Mouse (Mus musculus) ES-Bruce4 (cell line): Measurements from ENCODE around the gene Gm17617. TPM values are rescaled to one million over a fixed set of nuclear protein-coding genes. Genes with fewer than 3 reads are reported as not detected.

Source experiments
- H3K27ac ChIP-seq: 2 replicates; pipeline ENCODE4 v1.5.1; 2012; ENCODE audit warnings: low read length, inconsistent platforms; ENCODE audit not compliant: insufficient read depth
- H3K27me3 ChIP-seq: 2 replicates; pipeline ENCODE4 v1.6.1; 2012; ENCODE audit warnings: mild to moderate bottlenecking, low read length, inconsistent platforms; ENCODE audit not compliant: control insufficient read depth, poor library complexity, insufficient read depth, severe bottlenecking
- H3K36me3 ChIP-seq: 2 replicates; pipeline ENCODE4 v1.6.1; 2012; ENCODE audit warnings: inconsistent platforms, mild to moderate bottlenecking, low read length, moderate library complexity; ENCODE audit not compliant: control insufficient read depth, poor library complexity, insufficient read depth, severe bottlenecking
- H3K4me1 ChIP-seq: one replicate; pipeline ENCODE4 v1.8.1; 2011; ENCODE audit warnings: low read length; ENCODE audit not compliant: control insufficient read depth, insufficient read depth
- H3K4me3 ChIP-seq: 2 replicates; pipeline ENCODE4 v1.5.1; 2011; ENCODE audit warnings: low read depth, mild to moderate bottlenecking, low read length
- H3K9ac ChIP-seq: 2 replicates; pipeline ENCODE4 v1.6.1; 2012; ENCODE audit warnings: low read depth, mild to moderate bottlenecking, inconsistent platforms; ENCODE audit not compliant: poor library complexity, severe bottlenecking
- H3K9me3 ChIP-seq: replicated peaks from 2 replicates; pipeline ENCODE4 v1.6.1; 2012; ENCODE audit warnings: mild to moderate bottlenecking, low read length, inconsistent platforms; ENCODE audit not compliant: control insufficient read depth, poor library complexity, insufficient read depth, severe bottlenecking
- CTCF ChIP-seq: IDR thresholded peaks from one replicate; pipeline ENCODE4 v1.8.1; 2011; ENCODE audit warnings: low read depth, low read length
- EP300 ChIP-seq: IDR thresholded peaks from 2 replicates; pipeline ENCODE4 v1.6.1; 2011; ENCODE audit warnings: low read depth, low read length; ENCODE audit not compliant: insufficient read depth
- POLR2A ChIP-seq: IDR thresholded peaks from one replicate; pipeline ENCODE4 v1.8.1; 2011; ENCODE audit warnings: low read length; ENCODE audit not compliant: insufficient read depth
- polyA plus RNA-seq: library from polyadenylated mRNA; stranded (reverse); fragments of >200 nt; gene quantifications from 2 replicates; pipeline ENCODE4 v1.2.4, GENCODE M21; 2011; ENCODE audit warnings: low read depth; ENCODE audit not compliant: missing spikeins, insufficient read depth, insufficient read length

Gm17617 gene
- polyA plus RNA-seq = not detected in 2 replicates

GRCm38 (mm10) chr13:55133448-55133847 lies at the start of gene Gm17617:
TSS of gene Gm17617 (minus strand) at chr13:55133548.
- Histone ChIP-seq H3K4me1 (no peaks in the 10 kb centered on the region), H3K27ac (no peak within 1 kb of the TSS), H3K27me3 (no peaks in the 10 kb centered on the region), H3K36me3 (no peaks in the 10 kb centered on the region; the same call in none of the 2 replicates), H3K9me3 (no peaks in the 10 kb centered on the region), H3K4me3 (no peak within 1 kb of the TSS), H3K9ac (no peak within 1 kb of the TSS)
- TF ChIP-seq EP300 = no peak
- TF ChIP-seq CTCF = no peak
- TF ChIP-seq POLR2A = no peak

GRCm38 (mm10) chr13:55182173-55182894 lies 49.0 kb upstream of the Gm17617 start:
- Histone ChIP-seq H3K27me3 (no peaks in the 10 kb centered on the region), H3K4me3 (peak overlapping the region; percentile 83), H3K4me1 (peaks cover 2% of the 10 kb centered on the region), H3K9ac (peak overlapping the region; percentile 49), H3K9me3 (no peaks in the 10 kb centered on the region), H3K36me3 (no peaks in the 10 kb centered on the region), H3K27ac (peak overlapping the region; percentile 86)
- TF ChIP-seq POLR2A = no peak
- TF ChIP-seq CTCF = peak; percentile 77
- TF ChIP-seq EP300 = peak; percentile 61; the same call in 1 of the 2 replicates

- H3K9me3 ChIP-seq = no peaks in the 10 kb centered on the region
- H3K9ac ChIP-seq = peak overlapping the region; percentile 49
- no peaks in the 10 kb centered on the region for H3K36me3 ChIP-seq
- peaks cover 2% of the 10 kb centered on the region for H3K4me1 ChIP-seq
- no peak for TF ChIP-seq POLR2A
- no peak for TF ChIP-seq EP300
- TF ChIP-seq CTCF = no peak
- peak overlapping the region; percentile 86 for H3K27ac ChIP-seq
- no peaks in the 10 kb centered on the region for H3K27me3 ChIP-seq
- peak overlapping the region; percentile 83 for H3K4me3 ChIP-seq
Observed at GRCm38 (mm10) chr13:55181786-55182172, 48.4 kb upstream of the Gm17617 start.

- Histone ChIP-seq H3K27me3 (no peaks in the 10 kb centered on the region), H3K9ac (no peak overlapping the region), H3K9me3 (no peaks in the 10 kb centered on the region), H3K4me3 (no peak overlapping the region), H3K36me3 (no peaks in the 10 kb centered on the region), H3K27ac (no peak overlapping the region), H3K4me1 (peaks cover 2% of the 10 kb centered on the region)
- TF ChIP-seq CTCF (no peak), EP300 (no peak), POLR2A (no peak)
Observed at GRCm38 (mm10) chr13:55179591-55179990, 46.2 kb upstream of the Gm17617 start.

GRCm38 (mm10) chr13:55178556-55178955 lies 45.2 kb upstream of the Gm17617 start:
- TF ChIP-seq EP300 = no peak
- TF ChIP-seq CTCF = peak; percentile 46
- Histone ChIP-seq H3K4me1 (peaks cover 2% of the 10 kb centered on the region), H3K27me3 (no peaks in the 10 kb centered on the region), H3K4me3 (no peak overlapping the region), H3K9ac (peak overlapping the region; percentile 20; the same call in 1 of the 2 replicates), H3K27ac (no peak overlapping the region), H3K36me3 (no peaks in the 10 kb centered on the region), H3K9me3 (no peaks in the 10 kb centered on the region)

- TF ChIP-seq CTCF (peak; percentile 55), POLR2A (no peak), EP300 (no peak)
- Histone ChIP-seq H3K27me3 (no peaks in the 10 kb centered on the region), H3K27ac (peak overlapping the region; percentile 29; the same call in 1 of the 2 replicates), H3K4me3 (no peak overlapping the region), H3K9me3 (no peaks in the 10 kb centered on the region), H3K4me1 (peaks cover 2% of the 10 kb centered on the region), H3K9ac (peak overlapping the region; percentile 20; the same call in 1 of the 2 replicates), H3K36me3 (no peaks in the 10 kb centered on the region)
Observed at GRCm38 (mm10) chr13:55177903-55178496, 44.7 kb upstream of the Gm17617 start.
